ENCODE assay signal across 10 mouse cellular contexts in genomic region chr17:66352219-66352618, GRCm38 (mm10).
A peak's percentile ranks its signal among the peaks of the same experiment; 100 is the strongest.
DNase-seq lines count a peak whose midpoint lies in the region; ATAC-seq and TF ChIP-seq lines count a peak whose summit lies in the region.
"Had no signal": no experiment of that assay in that cellular context is flagged by ENCODE, and none has a peak within 500 bp of the region (broad histone marks: within the 10 kb centered on the region; RNA-seq: fewer than 3 reads in every experiment).

No protein-coding gene starts in this region.

- no peak for DNase-seq in cerebellum, postnatal 10 days
- no peak for DNase-seq in left cerebral cortex, adult 2 months (ENCODE audit: extremely low spot score in 1 of 2, low spot score in 2 of 2)
- DNase-seq in left cerebral cortex, adult 9 months (ENCODE audit: low spot score in 2 of 2): no peak
- peak; percentile 44 to 61 for DNase-seq in heart, postnatal 10 days
- DNase-seq in lung, postnatal 36 days: peak; percentile 87
- DNase-seq in midbrain, embryonic 10.5 days (ENCODE audit: low spot score): no peak
- DNase-seq in frontal cortex, postnatal 25 days (ENCODE audit: low spot score in 2 of 2): no peak
- DNase-seq: cerebellum, adult 11-12 months had no signal

- peak; percentile 34; the same call in 1 of the 2 replicates for ATAC-seq in cerebellum, adult (ENCODE audit: insufficient number of reproducible peaks, low FRiP score, low TSS enrichment)

- H3K27me3 ChIP-seq in midbrain, embryonic 10.5 days (ENCODE audit: low read depth, poor library complexity, severe bottlenecking): no peaks in the 10 kb centered on the region
- H3K27me3 ChIP-seq: liver, embryonic 15.5 days had no signal

- H3K36me3 ChIP-seq in midbrain, embryonic 10.5 days: peaks cover 98% of the 10 kb centered on the region
- H3K36me3 ChIP-seq: liver, embryonic 15.5 days had no signal

- H3K27ac ChIP-seq in left cerebral cortex, adult 2 months: peak overlapping the region; percentile 86
- no peak overlapping the region for H3K27ac ChIP-seq in midbrain, embryonic 10.5 days (replicated peaks)
- H3K27ac ChIP-seq: liver, embryonic 15.5 days had no signal

- no peak for TF ChIP-seq CTCF in left cerebral cortex, adult 2 months (IDR thresholded peaks at IDR 0.05)

- no peak overlapping the region for H3K4me3 ChIP-seq in left cerebral cortex, adult 2 months
- no peak overlapping the region for H3K4me3 ChIP-seq in midbrain, embryonic 10.5 days
- H3K4me3 ChIP-seq: liver, embryonic 15.5 days had no signal

- WGBS in midbrain, embryonic 10.5 days: 93% methylated on average over 6 of the region's 6 CpGs

- H3K4me1 ChIP-seq in midbrain, embryonic 10.5 days: no peaks in the 10 kb centered on the region

- H3K9me3 ChIP-seq in midbrain, embryonic 10.5 days (replicated peaks): no peaks in the 10 kb centered on the region
- H3K9me3 ChIP-seq: liver, embryonic 15.5 days had no signal

- intact Hi-C loops in left cerebral cortex, adult 2 months (cut with DNase I): loop anchor here (5.0 kb wide), 2 partner anchors 85 to 95 kb away; partner anchors contain the start of gene Mtcl1
- intact Hi-C loops in heart, postnatal 10 days (cut with DNase I): loop anchor here (5.0 kb wide), 1 partner anchor 95 kb away; the partner anchor contains the start of gene Mtcl1

Comparison
In these comparisons a context has a peak if more than half of its experiments do, and no peak if none do; other contexts are left out.
1. DNase-seq: peak in heart, postnatal 10 days (2 of 2) and lung, postnatal 36 days (single experiment); none in cerebellum, postnatal 10 days (0 of 2), left cerebral cortex, adult 2 months (0 of 2), left cerebral cortex, adult 9 months (0 of 2), midbrain, embryonic 10.5 days (single experiment) and frontal cortex, postnatal 25 days (0 of 2).